Mouse (Mus musculus): ENCODE results near the gene Sec23b.

- TF ChIP-seq CTCF (conservative IDR thresholded peaks at IDR 0.05; ENCODE audit: low read length) (no peak; the same call in 1 of the 2 replicates), POU5F1 (IDR thresholded peaks at IDR 0.05; ENCODE audit: borderline replicate concordance, low read length) (no peak), NANOG (IDR thresholded peaks at IDR 0.05; ENCODE audit: borderline replicate concordance, low read length) (peak; percentile 28; the same call in 1 of the 2 replicates)
Measured at GRCm38 (mm10) chr2:144598006-144598405, 42.0 kb downstream of the Sec23b start.

Data from E14TG2a.4 (cell line).